Mouse (Mus musculus): ENCODE measurements around the gene 1600014C23Rik. TPM values are rescaled to one million over a fixed set of nuclear protein-coding genes. Genes with fewer than 3 reads are reported as not detected.

Gene 1600014C23Rik
- polyA plus RNA-seq, 1 experiment = 1.1 TPM

DNA sequence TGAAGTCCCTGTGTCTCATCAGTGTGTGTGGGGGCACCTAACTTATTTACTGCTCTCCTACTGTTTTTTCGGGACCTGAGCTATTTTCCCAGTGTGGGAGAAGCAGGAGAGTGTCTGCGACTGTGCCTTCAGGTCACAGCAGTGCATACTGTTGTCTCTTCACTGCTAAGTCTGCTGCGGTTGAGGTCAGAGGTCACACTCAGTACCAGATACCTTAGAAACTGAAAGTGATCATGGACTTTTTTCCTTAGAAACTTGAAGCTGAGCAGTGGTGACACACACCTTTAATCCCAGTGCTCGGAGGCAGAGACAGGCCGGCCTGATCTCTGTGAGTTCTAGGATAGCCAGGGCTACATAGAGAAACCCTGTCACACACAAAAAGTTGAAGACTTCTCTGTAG lies 41.5 kb downstream of the 1600014C23Rik start:
- TF ChIP-seq GATA1 (IDR thresholded peaks at IDR 0.05; ENCODE audit: low read length) = no peak

DNA sequence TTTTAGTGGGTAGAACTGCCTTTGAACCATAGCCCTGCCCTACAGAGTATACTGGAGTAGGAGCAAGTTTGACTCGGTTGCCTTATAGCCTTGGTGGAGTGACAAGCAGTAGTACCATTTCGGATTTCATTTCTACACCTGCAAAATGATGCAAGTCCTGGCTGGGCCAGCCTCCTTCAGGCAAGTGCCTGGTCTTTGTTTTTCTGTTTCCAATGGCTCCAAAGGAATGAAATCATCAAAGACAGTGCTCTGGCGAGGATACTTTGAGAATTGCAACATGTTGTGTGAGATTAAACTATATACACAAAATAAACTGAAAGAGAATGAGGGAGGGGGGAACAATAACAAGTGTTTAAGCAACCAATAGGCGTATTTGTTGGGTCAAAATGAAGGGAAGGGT lies 43.6 kb downstream of the 1600014C23Rik start:
- TF ChIP-seq GATA1 (IDR thresholded peaks at IDR 0.05; ENCODE audit: low read length) = no peak

GRCm38 (mm10) chr17:45689120-45689519 lies 44.5 kb downstream of the 1600014C23Rik start:
- TF ChIP-seq GATA1 (IDR thresholded peaks at IDR 0.05; ENCODE audit: low read length) = no peak

GRCm38 (mm10) chr17:45686716-45687115 lies 46.9 kb downstream of the 1600014C23Rik start, which contains the start of gene Tmem63b:
Gene Tmem63b (minus strand): TSS chr17:45686905.
- TF ChIP-seq GATA1 (IDR thresholded peaks at IDR 0.05; ENCODE audit: low read length) = no peak

DNA sequence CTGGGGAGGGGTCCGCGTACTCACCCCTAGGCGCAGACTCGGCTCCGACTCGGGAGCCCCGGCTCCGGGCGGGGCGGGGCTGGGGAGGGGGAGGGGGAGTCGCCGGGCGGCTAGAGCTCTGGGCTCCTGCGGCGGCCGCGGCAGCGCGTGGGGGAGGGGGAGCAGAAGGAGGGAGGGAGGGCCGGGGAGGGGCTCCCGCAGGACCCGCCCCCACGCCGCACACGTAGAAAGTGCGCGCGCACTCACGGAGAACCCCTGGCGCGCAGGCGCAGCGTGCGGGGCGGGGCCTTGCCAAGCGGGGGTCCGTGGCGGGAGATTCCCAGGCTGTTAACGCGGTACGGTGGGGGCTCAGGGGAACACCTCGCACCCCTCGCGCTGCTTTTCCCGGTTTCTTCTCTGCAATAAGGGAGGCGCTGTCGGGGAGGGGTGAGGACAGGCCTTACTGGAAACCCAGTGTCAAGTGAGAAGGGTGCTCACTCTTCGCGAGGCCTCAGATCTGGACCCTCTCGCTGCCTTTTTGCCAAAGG lies 47.5 kb downstream of the 1600014C23Rik start, which contains the start of gene Mrpl14:
Gene Mrpl14 (plus strand): TSS at position 230 of the 527 bp plus-strand sequence.
- TF ChIP-seq GATA1 (IDR thresholded peaks at IDR 0.05; ENCODE audit: low read length) = no peak

DNA sequence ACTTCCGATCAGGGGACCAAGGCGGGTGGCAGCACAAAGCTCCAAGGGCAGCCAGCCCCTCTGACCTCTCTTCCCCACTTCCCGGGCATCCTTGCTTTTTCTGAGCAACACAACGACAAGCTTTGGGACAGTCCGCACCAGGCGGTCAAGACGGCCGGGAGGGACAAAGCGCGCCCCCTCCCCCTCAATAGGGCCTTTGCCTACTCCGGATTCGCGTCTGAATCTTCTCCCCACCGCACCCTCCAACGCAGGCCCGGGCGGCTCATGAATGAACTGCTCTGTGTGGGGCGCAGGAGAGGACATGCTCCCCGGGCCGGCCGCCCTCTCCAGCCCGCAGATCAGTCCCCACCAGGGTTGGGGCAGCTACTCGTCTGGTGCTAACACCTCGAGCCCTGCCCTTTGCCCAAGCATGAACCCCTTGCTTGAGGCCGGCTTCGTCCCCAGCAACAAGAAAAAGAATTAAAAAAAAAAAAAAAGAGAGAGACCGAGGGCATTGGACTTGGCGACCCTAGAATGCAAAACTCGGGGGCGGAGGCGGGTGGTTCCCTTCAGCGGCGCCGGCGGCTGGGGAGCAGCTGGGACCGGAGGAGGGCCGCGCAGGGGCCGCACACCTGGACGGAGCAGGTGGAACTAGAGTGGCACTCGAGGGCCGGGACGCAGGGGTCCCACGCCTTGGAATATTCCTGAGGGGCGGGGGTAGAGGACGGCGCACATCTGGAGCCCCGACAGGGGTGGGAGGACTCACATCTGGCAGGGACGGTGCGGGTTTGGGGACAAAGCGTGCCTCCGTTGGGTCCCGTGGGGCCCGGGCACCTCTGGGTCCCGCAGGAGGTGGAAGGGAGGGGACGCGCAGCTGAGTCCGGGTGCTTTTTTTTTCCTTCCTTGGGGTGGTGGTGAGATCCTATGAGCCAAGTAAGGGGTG lies 48.2 kb downstream of the 1600014C23Rik start:
- TF ChIP-seq GATA1 (IDR thresholded peaks at IDR 0.05; ENCODE audit: low read length) = no peak

DNA sequence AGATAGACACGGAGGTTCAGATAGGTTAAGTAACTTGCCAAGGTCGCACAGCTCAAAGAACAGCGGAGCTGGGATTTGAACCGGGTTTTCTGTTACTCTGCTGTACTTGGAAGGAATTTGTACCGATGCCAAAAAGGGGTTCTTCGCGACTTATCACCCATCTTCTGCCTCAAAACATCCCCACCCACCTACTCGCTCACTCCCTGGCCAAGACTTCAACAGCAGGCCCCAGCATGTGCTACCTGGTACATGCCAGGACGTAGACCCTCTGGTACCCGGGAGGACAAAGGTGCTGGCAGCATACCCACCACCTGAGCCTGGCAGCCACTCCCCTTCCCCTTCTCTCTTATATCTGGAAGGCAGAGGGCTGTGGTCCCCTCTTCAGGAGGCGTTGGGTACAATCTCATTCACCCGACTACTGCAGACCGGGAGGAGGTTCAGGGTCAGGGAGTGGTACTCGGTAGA lies 48.9 kb downstream of the 1600014C23Rik start:
- TF ChIP-seq GATA1 (IDR thresholded peaks at IDR 0.05; ENCODE audit: low read length) = no peak

Other genes starting within 250 kb of the 1600014C23Rik start
- 37.7 and 45.9 TPM in 2 replicates for gene Aars2, start 227.0 kb downstream of the 1600014C23Rik start, polyA plus RNA-seq (2012)
- not detected in 2 replicates for gene Tcte1, start 210.4 kb downstream of the 1600014C23Rik start, polyA plus RNA-seq (2012)
- gene Tmem151b, start 184.2 kb downstream of the 1600014C23Rik start, polyA plus RNA-seq (2012) = not detected in 2 replicates
- 2.7 and 2.9 TPM in 2 replicates for gene Nfkbie, start 178.1 kb downstream of the 1600014C23Rik start, polyA plus RNA-seq (2012)
- 34.0 and 66.2 TPM in 2 replicates for gene Slc35b2, start 170.0 kb downstream of the 1600014C23Rik start, polyA plus RNA-seq (2012)
- 319 and 874 TPM in 2 replicates for gene Hsp90ab1, start 160.6 kb downstream of the 1600014C23Rik start, polyA plus RNA-seq (2012)
- gene Slc29a1, start 134.2 kb downstream of the 1600014C23Rik start, polyA plus RNA-seq (2012) = 136 and 228 TPM in 2 replicates
- gene Mymx, start 131.7 kb downstream of the 1600014C23Rik start, polyA plus RNA-seq (2012) = not detected in 2 replicates
- gene Capn11, start 74.5 kb downstream of the 1600014C23Rik start, polyA plus RNA-seq (2012) = not detected in 2 replicates
- gene Mrpl14, start 47.5 kb downstream of the 1600014C23Rik start, polyA plus RNA-seq (2012) = 267 and 359 TPM in 2 replicates
- gene Tmem63b, start 46.9 kb downstream of the 1600014C23Rik start, polyA plus RNA-seq (2012) = 21.1 and 21.4 TPM in 2 replicates

Data from G1E-ER4 (cell line).